ENCODE assay signal across 25 mouse cellular contexts in the genomic region with DNA sequence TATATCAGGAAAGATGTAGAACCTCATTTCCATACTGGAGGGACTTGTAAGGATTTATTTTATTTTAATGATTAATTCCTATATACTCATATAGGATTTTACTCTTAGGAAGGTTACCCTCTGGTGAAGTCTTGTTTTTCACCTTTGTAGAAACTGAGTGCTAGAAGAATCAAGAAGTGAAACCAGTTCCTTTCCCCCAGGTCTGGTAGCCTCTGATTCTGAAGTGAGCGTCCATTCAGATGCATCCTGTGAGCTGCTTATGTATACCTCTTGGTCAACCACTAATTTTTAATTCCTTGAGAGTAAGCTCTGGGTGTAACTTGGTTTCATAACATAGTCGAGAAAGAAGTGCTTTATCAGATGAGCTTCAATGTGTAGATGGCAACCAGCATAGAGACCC.
"Had no signal": no experiment of that assay in that cellular context is flagged by ENCODE, and none has a peak within 500 bp of the region (broad histone marks: within the 10 kb centered on the region; RNA-seq: fewer than 3 reads in every experiment).

No protein-coding gene starts in this region.

- DNase-seq: liver, postnatal 0 days; lung, adult 2 months; lung, postnatal 14 days; lung, postnatal 36 days; midbrain, embryonic 14.5 days; retina, postnatal 1 day; right cerebral cortex, adult 18-20 months; right cerebral cortex, postnatal 25 days; right cerebral cortex, postnatal 4 days; spleen, adult 18-20 months; thymus, adult 2 months; thymus, postnatal 14 days; thymus, postnatal 36 days had no signal

- H3K4me1 ChIP-seq: liver, embryonic 15.5 days; lung, embryonic 15.5 days; stomach, embryonic 15.5 days had no signal

- H3K27me3 ChIP-seq: liver, embryonic 15.5 days; lung, embryonic 15.5 days; megakaryocyte, embryonic 14.5 days; neural tube, embryonic 13.5 days; neural tube, embryonic 15.5 days; stomach, embryonic 15.5 days had no signal

- ATAC-seq: liver, postnatal 0 days; lung, postnatal 0 days; midbrain, embryonic 16.5 days had no signal

- H3K9me3 ChIP-seq: liver, embryonic 15.5 days; lung, embryonic 15.5 days; megakaryocyte, embryonic 14.5 days; neural tube, embryonic 13.5 days; neural tube, embryonic 15.5 days; stomach, embryonic 15.5 days had no signal

- H3K4me3 ChIP-seq: liver, embryonic 15.5 days; lung, embryonic 15.5 days; megakaryocyte, embryonic 14.5 days; myocyte; neural tube, embryonic 13.5 days; neural tube, embryonic 15.5 days; stomach, embryonic 15.5 days had no signal

- H3K9ac ChIP-seq: liver, embryonic 15.5 days; liver, postnatal 0 days; lung, embryonic 15.5 days; neural tube, embryonic 13.5 days; neural tube, embryonic 15.5 days; stomach, embryonic 15.5 days had no signal

- H3K4me2 ChIP-seq: liver, embryonic 15.5 days; lung, embryonic 15.5 days; midbrain, embryonic 11.5 days; neural tube, embryonic 13.5 days; neural tube, embryonic 15.5 days; stomach, embryonic 15.5 days had no signal

- H3K27ac ChIP-seq: liver, embryonic 15.5 days; lung, embryonic 15.5 days; macrophage; neural tube, embryonic 13.5 days; neural tube, embryonic 15.5 days; stomach, embryonic 15.5 days; stomach, postnatal 0 days had no signal

- H3K36me3 ChIP-seq: liver, embryonic 15.5 days; lung, embryonic 15.5 days; neural tube, embryonic 15.5 days; stomach, embryonic 15.5 days had no signal
